7 mouse cellular contexts compared by ENCODE assay signal in the genomic region with DNA sequence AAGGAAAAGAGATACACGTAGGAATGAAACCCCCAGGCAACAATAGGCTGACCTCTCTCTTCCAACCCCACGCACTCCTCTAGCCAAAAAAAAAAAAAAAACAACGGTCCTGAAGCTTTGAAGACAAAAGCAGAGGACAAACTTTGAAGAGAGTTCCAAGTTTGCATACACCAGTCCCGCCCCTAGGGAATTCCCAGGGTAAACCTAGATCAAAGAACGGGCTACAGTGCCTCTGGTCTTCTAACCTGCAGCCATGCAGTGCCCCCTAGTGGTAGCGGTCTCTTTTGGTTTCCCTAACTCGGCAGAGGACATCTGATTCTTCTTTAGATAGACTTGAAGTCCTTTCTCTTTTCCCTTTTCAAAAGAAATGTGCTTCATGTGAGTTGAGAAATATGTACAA. TPM values are rescaled to one million over a fixed set of nuclear protein-coding genes. Genes with fewer than 3 reads are reported as not detected.
DNase-seq lines count a peak whose midpoint lies in the region; ATAC-seq lines count a peak whose summit lies in the region.

No protein-coding gene starts in this region.

- peak overlapping the region; percentile 31; the same call in 1 of the 2 replicates for H3K4me2 ChIP-seq in limb, embryonic 13.5 days (replicated peaks)
- H3K4me2 ChIP-seq in midbrain, embryonic 16.5 days (ENCODE audit: low read length) = peak overlapping the region; percentile 19; the same call in 1 of the 2 replicates

- peaks cover 3% of the 10 kb centered on the region; the same call in 1 of the 2 replicates for H3K9me3 ChIP-seq in embryonic facial prominence, embryonic 10.5 days
- H3K9me3 ChIP-seq in limb, embryonic 13.5 days = peaks cover 5% of the 10 kb centered on the region; the same call in 1 of the 2 replicates
- H3K9me3 ChIP-seq in midbrain, embryonic 16.5 days (replicated peaks; ENCODE audit: control insufficient read depth, low read length, poor library complexity, severe bottlenecking) = no peaks in the 10 kb centered on the region

- H3K4me1 ChIP-seq in embryonic facial prominence, embryonic 10.5 days = no peaks in the 10 kb centered on the region
- H3K4me1 ChIP-seq in limb, embryonic 13.5 days = 0 out of 2 replicates have a peak, but pooled peaks cover 3% of the 10 kb centered on the region
- no peaks in the 10 kb centered on the region; the same call in 1 of the 2 replicates for H3K4me1 ChIP-seq in midbrain, embryonic 16.5 days (ENCODE audit: control insufficient read depth, insufficient read depth, low read length)

- DNase-seq in adrenal gland, postnatal 10 days = peak; percentile 96
- DNase-seq in embryonic facial prominence, embryonic 10.5 days (ENCODE audit: low spot score) = peak; percentile 88
- DNase-seq in heart, adult 8-10 months (ENCODE audit: low spot score) = peak; percentile 84
- peak; percentile 64 to 88 for DNase-seq in kidney, adult 8-10 months
- DNase-seq in spleen, postnatal 14 days (ENCODE audit: low spot score in 2 of 2) = peak; percentile 55 to 73

- H3K27ac ChIP-seq in embryonic facial prominence, embryonic 10.5 days (replicated peaks) = no peak overlapping the region
- no peak overlapping the region for H3K27ac ChIP-seq in limb, embryonic 13.5 days
- H3K27ac ChIP-seq in midbrain, embryonic 16.5 days (ENCODE audit: low read length) = no peak overlapping the region

- no peak overlapping the region for H3K9ac ChIP-seq in limb, embryonic 13.5 days
- H3K9ac ChIP-seq in midbrain, embryonic 16.5 days (ENCODE audit: low read depth, low read length) = no peak overlapping the region

- 2% methylated on average over 7 of the region's 7 CpGs for WGBS in embryonic facial prominence, embryonic 10.5 days
- WGBS in limb, embryonic 13.5 days = 0% methylated on average over 7 of the region's 7 CpGs
- under 1% methylated on average over 7 of the region's 7 CpGs for WGBS in midbrain, embryonic 16.5 days

- no peaks in the 10 kb centered on the region for H3K36me3 ChIP-seq in embryonic facial prominence, embryonic 10.5 days (replicated peaks)
- no peaks in the 10 kb centered on the region for H3K36me3 ChIP-seq in limb, embryonic 13.5 days
- no peaks in the 10 kb centered on the region for H3K36me3 ChIP-seq in midbrain, embryonic 16.5 days (ENCODE audit: control insufficient read depth, insufficient read depth, low read length)

- ATAC-seq in limb, embryonic 13.5 days (ENCODE audit: low FRiP score, low read depth) = no peak
- ATAC-seq in midbrain, embryonic 16.5 days = peak; percentile 82

- 0 out of 2 replicates have a peak, but pooled peaks cover 3% of the 10 kb centered on the region for H3K27me3 ChIP-seq in embryonic facial prominence, embryonic 10.5 days (replicated peaks; ENCODE audit: low read depth, poor library complexity, severe bottlenecking)
- no peaks in the 10 kb centered on the region for H3K27me3 ChIP-seq in limb, embryonic 13.5 days
- no peaks in the 10 kb centered on the region for H3K27me3 ChIP-seq in midbrain, embryonic 16.5 days (ENCODE audit: control insufficient read depth, insufficient read depth, low read depth, low read length)

- H3K4me3 ChIP-seq in embryonic facial prominence, embryonic 10.5 days = no peak overlapping the region; the same call in 1 of the 2 replicates
- H3K4me3 ChIP-seq in limb, embryonic 13.5 days = no peak overlapping the region
- H3K4me3 ChIP-seq in midbrain, embryonic 16.5 days (ENCODE audit: low read depth, low read length) = no peak overlapping the region

RNA-seq across cellular contexts. Expression of gene Spata3, which starts 8.8 kb away (rescaled TPM):
- total RNA-seq in adrenal gland, postnatal 10 days (2021) = not detected
- not detected in 2 replicates for polyA plus RNA-seq in embryonic facial prominence, embryonic 10.5 days (2016; fragmentation: Nextera tagmentation; extraction: Ambion mirVana)
- total RNA-seq in heart, adult 8-10 months (2022) = not detected
- not detected in 2 replicates for polyA plus RNA-seq in limb, embryonic 13.5 days (2015; fragmentation: Nextera tagmentation; extraction: Ambion mirVana)
- polyA plus RNA-seq in midbrain, embryonic 16.5 days (2015; fragmentation: Nextera tagmentation; extraction: Ambion mirVana) = 0.55 and 0.67 TPM in 2 replicates

RNA-seq across cellular contexts. Expression of gene 2810459M11Rik, which starts 37.9 kb away (rescaled TPM):
- total RNA-seq in adrenal gland, postnatal 10 days (2021) = 1 to 10 TPM; 3.7 to 8.0 TPM
- polyA plus RNA-seq in embryonic facial prominence, embryonic 10.5 days (2016; fragmentation: Nextera tagmentation; extraction: Ambion mirVana) = 0.21 and 0.33 TPM in 2 replicates
- total RNA-seq in heart, adult 8-10 months (2022) = not detected
- polyA plus RNA-seq in limb, embryonic 13.5 days (2015; fragmentation: Nextera tagmentation; extraction: Ambion mirVana) = 0.31 and 0.61 TPM in 2 replicates
- 6.8 and 10.1 TPM in 2 replicates for polyA plus RNA-seq in midbrain, embryonic 16.5 days (2015; fragmentation: Nextera tagmentation; extraction: Ambion mirVana)

RNA-seq across cellular contexts. Expression of gene Gpr55, which starts 47.0 kb away (rescaled TPM):
- total RNA-seq in adrenal gland, postnatal 10 days (2021) = 1 to 10 TPM in 1 of 2 experiments, under 1 TPM in 1; 0.85 to 1.8 TPM
- polyA plus RNA-seq in embryonic facial prominence, embryonic 10.5 days (2016; fragmentation: Nextera tagmentation; extraction: Ambion mirVana) = not detected in 2 replicates
- total RNA-seq in heart, adult 8-10 months (2022) = under 1 TPM in 1 of 4 experiments, not detected in 3; 0.09 TPM
- 0.10 TPM in 1 of 2 replicates, not detected in the other for polyA plus RNA-seq in limb, embryonic 13.5 days (2015; fragmentation: Nextera tagmentation; extraction: Ambion mirVana)
- 0.07 and 0.13 TPM in 2 replicates for polyA plus RNA-seq in midbrain, embryonic 16.5 days (2015; fragmentation: Nextera tagmentation; extraction: Ambion mirVana)

RNA-seq across cellular contexts. Expression of gene Psmd1, which starts 56.4 kb away (rescaled TPM):
- 100 to 1,000 TPM in 1 of 2 experiments, 10 to 100 TPM in 1; 95.2 to 101 TPM for total RNA-seq in adrenal gland, postnatal 10 days (2021)
- polyA plus RNA-seq in embryonic facial prominence, embryonic 10.5 days (2016; fragmentation: Nextera tagmentation; extraction: Ambion mirVana) = 228 and 231 TPM in 2 replicates
- 100 to 1,000 TPM in 3 of 4 experiments, 10 to 100 TPM in 1; 95.7 to 115 (median 109) TPM for total RNA-seq in heart, adult 8-10 months (2022)
- 179 TPM in 2 replicates for polyA plus RNA-seq in limb, embryonic 13.5 days (2015; fragmentation: Nextera tagmentation; extraction: Ambion mirVana)
- polyA plus RNA-seq in midbrain, embryonic 16.5 days (2015; fragmentation: Nextera tagmentation; extraction: Ambion mirVana) = 198 TPM in 2 replicates
